8 mouse cellular contexts compared by ENCODE assay signal in the genomic region with DNA sequence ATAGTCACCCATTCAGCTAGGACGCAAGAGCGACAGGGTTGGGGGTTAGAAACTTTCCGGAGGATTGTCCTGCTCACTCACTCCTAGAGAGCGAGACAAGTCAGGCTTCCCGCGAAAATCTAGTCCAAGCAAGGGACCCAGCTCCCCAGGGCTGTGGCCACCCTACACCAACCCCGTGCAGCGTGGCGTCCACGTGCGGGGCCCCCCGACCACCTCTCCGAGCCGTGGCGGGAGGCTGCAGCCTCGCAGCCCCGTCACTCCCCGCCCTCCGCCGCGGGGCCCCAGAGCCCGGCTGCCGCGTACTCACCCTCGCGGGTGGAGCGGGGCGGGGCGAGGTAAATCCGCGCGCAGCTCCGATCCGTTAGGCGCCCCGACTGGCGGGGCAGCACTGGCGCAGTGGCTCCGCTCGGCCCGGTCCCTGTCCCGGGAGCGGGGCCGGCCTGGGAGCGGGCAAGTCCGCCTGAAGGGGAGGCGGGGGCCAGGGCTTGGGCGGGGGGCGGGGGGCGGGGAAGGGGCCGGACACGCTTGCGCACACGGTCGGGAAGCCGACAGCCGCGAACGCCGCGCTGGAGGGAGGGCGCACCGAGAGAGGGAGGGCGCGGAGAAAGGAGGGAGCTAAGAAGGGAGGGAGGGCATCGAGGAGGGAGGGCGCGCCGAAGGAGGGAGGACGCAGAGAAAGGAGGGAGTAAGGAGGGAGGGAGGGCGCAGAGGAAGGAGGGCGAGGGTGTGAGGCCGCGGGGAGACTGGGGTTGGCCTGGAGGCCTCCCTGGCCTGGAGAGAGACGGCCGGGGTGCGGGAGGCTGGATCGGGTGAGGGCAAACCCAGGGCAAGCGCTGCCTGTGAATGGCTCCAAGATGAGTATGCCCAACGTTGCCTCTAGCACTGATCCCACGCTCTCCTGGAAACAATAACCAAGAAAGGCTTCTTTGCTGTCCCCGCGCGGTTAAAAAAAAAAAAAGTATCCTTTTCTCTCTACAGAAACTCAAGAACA. TPM values are rescaled to one million over a fixed set of nuclear protein-coding genes. Genes with fewer than 3 reads are reported as not detected.
DNase-seq lines count a peak whose midpoint lies in the region; ATAC-seq lines count a peak whose summit lies in the region.

No protein-coding gene starts in this region.

- peak overlapping the region; percentile 70 for H3K4me3 ChIP-seq in intestine, embryonic 14.5 days (ENCODE audit: low read depth, low read length)
- peak overlapping the region; percentile 73 for H3K4me3 ChIP-seq in limb, embryonic 11.5 days (ENCODE audit: low read depth, low read length)
- H3K4me3 ChIP-seq in midbrain, embryonic 12.5 days: peak overlapping the region; percentile 56

- peak overlapping the region; percentile 80 for H3K4me2 ChIP-seq in intestine, embryonic 14.5 days (ENCODE audit: low read length)
- H3K4me2 ChIP-seq in limb, embryonic 11.5 days (ENCODE audit: low read depth, severe bottlenecking): peak overlapping the region; percentile 86
- H3K4me2 ChIP-seq in midbrain, embryonic 12.5 days (replicated peaks): peak overlapping the region; percentile 84

- WGBS in intestine, embryonic 14.5 days: under 1% methylated on average over 80 of the region's 84 CpGs
- WGBS in limb, embryonic 11.5 days: under 1% methylated on average over 82 of the region's 84 CpGs
- 1% methylated on average over 82 of the region's 84 CpGs for WGBS in midbrain, embryonic 12.5 days

- H3K27me3 ChIP-seq in intestine, embryonic 14.5 days (replicated peaks; ENCODE audit: control insufficient read depth, insufficient read depth, low read length): no peaks in the 10 kb centered on the region
- H3K27me3 ChIP-seq in limb, embryonic 11.5 days (ENCODE audit: control insufficient read depth, insufficient read depth, low read length): no peaks in the 10 kb centered on the region
- H3K27me3 ChIP-seq in midbrain, embryonic 12.5 days: no peaks in the 10 kb centered on the region; the same call in 1 of the 2 replicates

- H3K9ac ChIP-seq in intestine, embryonic 14.5 days (ENCODE audit: low read length): peak overlapping the region; percentile 76
- H3K9ac ChIP-seq in limb, embryonic 11.5 days (ENCODE audit: low read length): peak overlapping the region; percentile 87
- H3K9ac ChIP-seq in midbrain, embryonic 12.5 days (replicated peaks): peak overlapping the region; percentile 67

- H3K27ac ChIP-seq in intestine, embryonic 14.5 days (ENCODE audit: low read depth): peak overlapping the region; percentile 80
- peak overlapping the region; percentile 79 for H3K27ac ChIP-seq in limb, embryonic 11.5 days (replicated peaks; ENCODE audit: low read depth, low read length)
- H3K27ac ChIP-seq in midbrain, embryonic 12.5 days (replicated peaks): peak overlapping the region; percentile 58

- H3K36me3 ChIP-seq in intestine, embryonic 14.5 days (ENCODE audit: control insufficient read depth, insufficient read depth, low read length): no peaks in the 10 kb centered on the region
- no peaks in the 10 kb centered on the region for H3K36me3 ChIP-seq in limb, embryonic 11.5 days (ENCODE audit: control insufficient read depth, insufficient read depth, low read length)
- no peaks in the 10 kb centered on the region for H3K36me3 ChIP-seq in midbrain, embryonic 12.5 days

- no peaks in the 10 kb centered on the region for H3K9me3 ChIP-seq in intestine, embryonic 14.5 days (ENCODE audit: control insufficient read depth, low read length)
- H3K9me3 ChIP-seq in limb, embryonic 11.5 days (ENCODE audit: control insufficient read depth, low read length): no peaks in the 10 kb centered on the region
- no peaks in the 10 kb centered on the region for H3K9me3 ChIP-seq in midbrain, embryonic 12.5 days

- peak; percentile 90 for ATAC-seq in intestine, embryonic 14.5 days (replicated peaks; ENCODE audit: low FRiP score, low TSS enrichment, low read depth)
- ATAC-seq in limb, embryonic 11.5 days (ENCODE audit: insufficient number of reproducible peaks, low FRiP score, low TSS enrichment, low read depth): peak; percentile 76
- peak; percentile 90 for ATAC-seq in midbrain, embryonic 12.5 days (ENCODE audit: low FRiP score, low read depth)

- peak; percentile 67 for DNase-seq in layer of hippocampus, adult 11-12 months (ENCODE audit: low spot score)
- DNase-seq in layer of hippocampus, adult 9-10 months (ENCODE audit: low spot score): no peak
- DNase-seq in embryo, embryonic 10.5 days (ENCODE audit: low spot score): peak; percentile 86
- peak; percentile 85 for DNase-seq in gastrocnemius, postnatal 25 days
- DNase-seq in intestine, embryonic 14.5 days (ENCODE audit: low spot score): peak; percentile 86
- peak; percentile 87 for DNase-seq in limb, embryonic 11.5 days (ENCODE audit: low spot score)
- DNase-seq in skeletal muscle tissue, adult 2 months (ENCODE audit: low read depth, low spot score): peak; percentile 81

- peaks cover 15% of the 10 kb centered on the region for H3K4me1 ChIP-seq in intestine, embryonic 14.5 days (replicated peaks; ENCODE audit: control insufficient read depth, insufficient read depth, low read length)
- H3K4me1 ChIP-seq in limb, embryonic 11.5 days (ENCODE audit: control insufficient read depth, insufficient read depth, low read length): peaks cover 26% of the 10 kb centered on the region
- peaks cover 26% of the 10 kb centered on the region for H3K4me1 ChIP-seq in midbrain, embryonic 12.5 days

RNA-seq across cellular contexts. Expression of a gene that starts 2.4 kb away (rescaled TPM):
- 1 to 10 TPM; 4.4 to 5.3 TPM for total RNA-seq in gastrocnemius, postnatal 25 days (2021)
- 28.9 and 34.1 TPM in 2 replicates for polyA plus RNA-seq in intestine, embryonic 14.5 days (2014; fragmentation: Nextera tagmentation; extraction: Ambion mirVana)
- polyA plus RNA-seq in limb, embryonic 11.5 days (2014; fragmentation: Nextera tagmentation; extraction: Ambion mirVana): 23.8 and 25.6 TPM in 2 replicates
- 9.0 and 11.4 TPM in 2 replicates for polyA plus RNA-seq in midbrain, embryonic 12.5 days (2016; fragmentation: Nextera tagmentation; extraction: Ambion mirVana)

RNA-seq across cellular contexts. Expression of a gene that starts 59.2 kb away (rescaled TPM):
- total RNA-seq in gastrocnemius, postnatal 25 days (2021): 1 to 10 TPM; 5.9 to 6.7 TPM
- polyA plus RNA-seq in intestine, embryonic 14.5 days (2014; fragmentation: Nextera tagmentation; extraction: Ambion mirVana): 85.7 and 94.1 TPM in 2 replicates
- polyA plus RNA-seq in limb, embryonic 11.5 days (2014; fragmentation: Nextera tagmentation; extraction: Ambion mirVana): 87.7 and 90.3 TPM in 2 replicates
- polyA plus RNA-seq in midbrain, embryonic 12.5 days (2016; fragmentation: Nextera tagmentation; extraction: Ambion mirVana): 85.1 and 87.2 TPM in 2 replicates
